ENCODE assay signal across 14 mouse cellular contexts in genomic region chr4:97219701-97220100, GRCm38 (mm10).
A peak's percentile ranks its signal among the peaks of the same experiment; 100 is the strongest.
DNase-seq lines count a peak whose midpoint lies in the region.
"Had no signal": no experiment of that assay in that cellular context is flagged by ENCODE, and none has a peak within 500 bp of the region (broad histone marks: within the 10 kb centered on the region; RNA-seq: fewer than 3 reads in every experiment).

No protein-coding gene starts in this region.

- peak; percentile 54 to 72 for DNase-seq in cerebellum, postnatal 10 days
- DNase-seq in cerebellum, adult 11 months = no peak
- DNase-seq in cerebellum, postnatal 14 days = peak; percentile 24 to 51
- DNase-seq in cerebellum, postnatal 36 days = no peak
- DNase-seq: adrenal gland, adult 2 months; adrenal gland, adult 8-10 months; adrenal gland, postnatal 10 days; adrenal gland, postnatal 14 days; adrenal gland, postnatal 25 days; adrenal gland, postnatal 36 days; B cell, adult 2 months; cerebellum, adult 11-12 months; cerebellum, adult 18-20 months; cerebellum, adult 2 months had no signal

Comparison
In these comparisons a context has a peak if more than half of its experiments do, and no peak if none do; other contexts are left out.
1. DNase-seq: peak in cerebellum, postnatal 10 days (2 of 2) and cerebellum, postnatal 14 days (2 of 2); none in cerebellum, adult 11 months (single experiment) and cerebellum, postnatal 36 days (0 of 2).